Mouse (Mus musculus): ENCODE results near the gene Zfpm1. TPM values are rescaled to one million over a fixed set of nuclear protein-coding genes. Genes with fewer than 3 reads are reported as not detected.

Gene Zfpm1
- total RNA-seq, 2 experiments from 2014 or later, result 25.5 to 26.9 TPM

GRCm38 (mm10) chr8:122369665-122370064 lies 87.7 kb downstream of the Zfpm1 start:
- intact Hi-C loops (cut with DNase I), result loop anchor here (1.0 kb wide), 1 partner anchor 96 kb away; no protein-coding TSS in a partner anchor

GRCm38 (mm10) chr8:122371706-122372105 lies 89.8 kb downstream of the Zfpm1 start:
- intact Hi-C loops (cut with DNase I), result no loop called here

More at GRCm38 (mm10) chr8:122369665-122370064, 87.7 kb downstream of the Zfpm1 start:
- DNase-seq, result peak; percentile 73 to 84

GRCm38 (mm10) chr8:122375320-122375719 lies 93.4 kb downstream of the Zfpm1 start:
- intact Hi-C loops (cut with DNase I), result loop anchor here (5.0 kb wide), 1 partner anchor 102 kb away; the partner anchor contains the start of genes Ctu2 and Rnf166
- DNase-seq, result no peak

More at GRCm38 (mm10) chr8:122371706-122372105, 89.8 kb downstream of the Zfpm1 start:
- DNase-seq, result no peak

- intact Hi-C loops (cut with DNase I), result loop anchor here (5.0 kb wide), 1 partner anchor 101 kb away; the partner anchor contains the start of genes Ctu2 and Rnf166
- no peak for DNase-seq
Measured at GRCm38 (mm10) chr8:122375751-122376364, 93.9 kb downstream of the Zfpm1 start.

GRCm38 (mm10) chr8:122376365-122377231 lies 94.7 kb downstream of the Zfpm1 start, which contains the start of gene Zc3h18:
Gene Zc3h18 (plus strand): TSS chr8:122376609.
- intact Hi-C loops (cut with DNase I), result loop anchor here (5.0 kb wide), 1 partner anchor 101 kb away; the partner anchor contains the start of genes Ctu2 and Rnf166
- DNase-seq, result peak; percentile 100

- intact Hi-C loops (cut with DNase I), result no loop called here
- no peak for DNase-seq
Measured at GRCm38 (mm10) chr8:122383039-122383438, 101.1 kb downstream of the Zfpm1 start.

Other genes with a start within 250 kb of the Zfpm1 start
- not detected for gene Trhr2, start 78.6 kb downstream of the Zfpm1 start, total RNA-seq (2021)
- 10 to 100 TPM; 22.4 to 22.8 TPM for gene Zc3h18, start 94.5 kb downstream of the Zfpm1 start, total RNA-seq (2021)
- not detected for gene Il17c, start 139.9 kb downstream of the Zfpm1 start, total RNA-seq (2021)
- gene Cyba, start 150.8 kb downstream of the Zfpm1 start, total RNA-seq (2021), result 10 to 100 TPM; 43.8 to 47.4 TPM
- 1 to 10 TPM; 4.7 to 5.0 TPM for gene Mvd, start 161.3 kb downstream of the Zfpm1 start, total RNA-seq (2021)
- 1 to 10 TPM; 1.1 to 1.6 TPM for gene Snai3, start 178.6 kb downstream of the Zfpm1 start, total RNA-seq (2021)
- 10 to 100 TPM; 28.7 to 28.9 TPM for gene Rnf166, start 193.9 kb downstream of the Zfpm1 start, total RNA-seq (2021)
- gene Ctu2, start 194.0 kb downstream of the Zfpm1 start, total RNA-seq (2021), result 10 to 100 TPM; 10.8 TPM

Data from heart, postnatal 14 days (tissue).